Mouse (Mus musculus): ENCODE data around the gene BC147527. TPM values are rescaled to one million over a fixed set of nuclear protein-coding genes. Genes with fewer than 3 reads are reported as not detected.
A peak's percentile ranks its signal among the peaks of the same experiment; 100 is the strongest.
"Not testable (repeated sequence)": the region's sequence is repeated elsewhere in the genome, so short reads cannot be mapped to it uniquely, and the experiment has no call there.

Gene BC147527
- polyA plus RNA-seq, 1 experiment from 2014 or later = 0.35 TPM

DNA sequence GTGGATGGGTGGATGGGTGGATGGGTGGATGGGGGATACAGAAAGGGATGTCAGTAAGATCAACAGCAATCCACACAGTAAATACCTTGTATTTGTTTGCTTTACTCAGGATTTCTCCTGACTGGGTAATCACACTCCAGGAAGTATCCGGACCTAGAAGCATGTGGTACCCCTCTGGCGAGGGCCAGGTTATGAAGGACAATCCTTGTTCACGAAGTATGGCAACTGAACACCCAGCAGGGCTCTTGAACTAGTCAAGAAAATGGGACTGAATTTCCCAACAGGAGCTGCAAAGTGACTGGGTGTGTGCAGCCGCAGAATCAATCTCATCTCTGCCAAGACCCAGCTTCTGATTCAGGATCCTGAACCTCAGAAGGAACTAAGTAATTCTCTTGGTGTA, 661 bp downstream of the BC147527 start:
- H3K4me2 ChIP-seq (replicated peaks; ENCODE audit: low read depth, low read length) = no peak overlapping the region
- WGBS = 90% methylated on average over 4 of the region's 4 CpGs
- H3K36me3 ChIP-seq (ENCODE audit: control insufficient read depth, insufficient read depth, low read length) = no peaks in the 10 kb centered on the region
- no peak overlapping the region for H3K27ac ChIP-seq (ENCODE audit: low read depth, low read length)
- no peak overlapping the region for H3K4me3 ChIP-seq (ENCODE audit: low read length)
- H3K27me3 ChIP-seq (ENCODE audit: control insufficient read depth, insufficient read depth, low read length) = no peaks in the 10 kb centered on the region
- no peaks in the 10 kb centered on the region for H3K9me3 ChIP-seq (ENCODE audit: control insufficient read depth, low read length)
- no peaks in the 10 kb centered on the region for H3K4me1 ChIP-seq (ENCODE audit: control insufficient read depth, insufficient read depth, low read length)
- ATAC-seq (ENCODE audit: low FRiP score, low TSS enrichment) = no peak
- no peak overlapping the region for H3K9ac ChIP-seq (ENCODE audit: low read depth, low read length)

DNA sequence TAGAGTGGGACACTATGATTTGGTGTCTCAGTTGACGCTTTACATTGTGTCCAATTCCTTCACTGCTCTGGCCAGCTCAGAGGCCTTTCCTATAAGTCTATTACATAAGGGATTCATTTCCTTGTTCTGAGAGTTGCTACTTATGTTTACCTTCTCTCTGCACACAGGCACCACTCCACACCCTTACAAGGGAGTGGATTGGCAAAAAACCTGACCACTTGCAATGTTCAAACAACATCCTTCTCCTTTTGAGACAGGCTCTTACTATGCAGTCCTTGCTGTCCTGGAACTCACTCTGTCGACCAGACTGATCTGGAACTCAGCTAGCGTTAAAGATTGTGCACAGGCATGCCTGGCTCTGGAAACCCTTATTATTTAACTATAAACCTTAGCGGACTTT, 10.6 kb downstream of the BC147527 start:
- H3K27ac ChIP-seq (ENCODE audit: low read depth, low read length) = no peak overlapping the region
- no peaks in the 10 kb centered on the region for H3K9me3 ChIP-seq (ENCODE audit: control insufficient read depth, low read length)
- WGBS = 81% methylated on average over 4 of the region's 4 CpGs
- no peaks in the 10 kb centered on the region for H3K4me1 ChIP-seq (ENCODE audit: control insufficient read depth, insufficient read depth, low read length)
- H3K4me3 ChIP-seq (ENCODE audit: low read length) = no peak overlapping the region
- no peaks in the 10 kb centered on the region for H3K36me3 ChIP-seq (ENCODE audit: control insufficient read depth, insufficient read depth, low read length)
- no peak overlapping the region for H3K4me2 ChIP-seq (replicated peaks; ENCODE audit: low read depth, low read length)
- peaks cover 3% of the 10 kb centered on the region; the same call in 1 of the 2 replicates for H3K27me3 ChIP-seq (ENCODE audit: control insufficient read depth, insufficient read depth, low read length)
- no peak for ATAC-seq (ENCODE audit: low FRiP score, low TSS enrichment)
- H3K9ac ChIP-seq (ENCODE audit: low read depth, low read length) = no peak overlapping the region

DNA sequence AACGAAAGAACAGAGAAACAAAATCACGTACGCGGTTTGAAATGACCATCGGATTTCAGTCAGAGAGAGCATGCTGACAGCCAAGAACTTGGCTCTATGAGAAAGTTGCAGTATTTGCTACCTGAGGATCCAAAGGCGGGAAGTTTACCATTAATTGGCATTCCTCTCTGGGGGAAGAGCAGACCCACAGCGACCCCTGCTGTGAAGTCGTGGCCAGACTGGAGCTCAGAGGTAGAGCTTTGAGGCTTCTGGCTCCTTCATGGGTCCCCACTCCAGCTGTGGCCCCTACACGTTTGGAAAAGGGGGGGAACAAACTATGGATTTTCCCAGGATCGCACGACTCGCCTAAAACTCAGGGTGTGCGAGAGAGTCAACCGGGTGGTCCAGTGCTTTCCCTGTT, 13.4 kb downstream of the BC147527 start:
- H3K36me3 ChIP-seq (ENCODE audit: control insufficient read depth, insufficient read depth, low read length) = no peaks in the 10 kb centered on the region
- 36% methylated on average over 14 of the region's 14 CpGs for WGBS
- no peaks in the 10 kb centered on the region for H3K4me1 ChIP-seq (ENCODE audit: control insufficient read depth, insufficient read depth, low read length)
- no peak overlapping the region for H3K4me2 ChIP-seq (replicated peaks; ENCODE audit: low read depth, low read length)
- peaks cover 3% of the 10 kb centered on the region; the same call in 1 of the 2 replicates for H3K27me3 ChIP-seq (ENCODE audit: control insufficient read depth, insufficient read depth, low read length)
- H3K9ac ChIP-seq (ENCODE audit: low read depth, low read length) = no peak overlapping the region
- no peaks in the 10 kb centered on the region for H3K9me3 ChIP-seq (ENCODE audit: control insufficient read depth, low read length)
- H3K4me3 ChIP-seq (ENCODE audit: low read length) = no peak overlapping the region
- no peak overlapping the region for H3K27ac ChIP-seq (ENCODE audit: low read depth, low read length)
- ATAC-seq (ENCODE audit: low FRiP score, low TSS enrichment) = 0 out of 2 replicates have a peak, but pooled peaks have one; percentile 46

DNA sequence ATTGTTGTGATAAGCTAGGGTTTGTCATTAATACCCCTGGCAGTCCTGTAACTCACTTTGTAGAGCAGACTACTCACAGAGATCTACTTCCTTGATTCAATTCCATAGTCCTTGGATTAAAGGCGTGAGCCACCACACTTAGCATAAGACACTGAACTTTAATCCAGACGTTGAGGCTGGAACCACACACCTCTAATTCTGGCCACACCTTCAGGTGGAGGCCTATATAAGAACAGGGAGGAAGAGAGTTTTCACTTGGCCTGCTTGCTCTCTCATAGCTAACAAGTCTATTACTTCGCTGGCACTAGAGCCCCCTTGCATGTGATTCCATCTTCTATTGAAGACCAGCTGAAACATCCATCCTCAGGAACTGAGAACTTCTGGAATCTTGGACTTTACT, 16.4 kb downstream of the BC147527 start, which contains the start of gene Tcstv3:
TSS of gene Tcstv3 (plus strand) at position 301 of the 400 bp plus-strand sequence.
- H3K36me3 ChIP-seq (ENCODE audit: control insufficient read depth, insufficient read depth, low read length); H3K4me3 ChIP-seq (ENCODE audit: low read length); H3K9ac ChIP-seq (ENCODE audit: low read depth, low read length); H3K4me2 ChIP-seq (replicated peaks; ENCODE audit: low read depth, low read length); H3K27me3 ChIP-seq (ENCODE audit: control insufficient read depth, insufficient read depth, low read length); H3K27ac ChIP-seq (ENCODE audit: low read depth, low read length); H3K4me1 ChIP-seq (ENCODE audit: control insufficient read depth, insufficient read depth, low read length); H3K9me3 ChIP-seq (ENCODE audit: control insufficient read depth, low read length); ATAC-seq (ENCODE audit: low FRiP score, low TSS enrichment): not testable (repeated sequence)
- WGBS = 79% methylated on average over 3 of the region's 3 CpGs

DNA sequence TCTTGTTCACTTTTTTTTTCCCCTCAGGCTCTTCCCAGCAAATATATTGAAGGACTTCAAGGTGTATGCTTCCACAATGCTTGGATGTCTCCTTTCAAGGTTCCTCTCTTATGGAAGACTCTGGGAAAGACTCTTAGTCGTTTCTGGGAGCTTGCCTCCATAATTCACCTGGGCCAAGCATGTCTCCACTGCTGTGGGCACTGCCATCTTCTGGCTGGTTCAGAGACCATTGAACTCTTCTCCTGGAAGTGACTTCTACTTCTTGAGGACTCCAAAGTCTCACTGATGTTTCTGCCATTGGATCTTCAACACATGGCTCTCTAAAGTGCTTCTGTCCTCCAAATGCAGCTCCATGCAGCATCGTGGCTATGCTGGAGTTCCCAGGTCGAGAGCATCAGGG, 20.0 kb downstream of the BC147527 start:
- Histone ChIP-seq H3K27ac (ENCODE audit: low read depth, low read length) (no peak overlapping the region), H3K27me3 (ENCODE audit: control insufficient read depth, insufficient read depth, low read length) (no peaks in the 10 kb centered on the region), H3K4me2 (replicated peaks; ENCODE audit: low read depth, low read length) (no peak overlapping the region), H3K4me1 (ENCODE audit: control insufficient read depth, insufficient read depth, low read length) (no peaks in the 10 kb centered on the region), H3K4me3 (ENCODE audit: low read length) (no peak overlapping the region), H3K9me3 (ENCODE audit: control insufficient read depth, low read length) (no peaks in the 10 kb centered on the region), H3K9ac (ENCODE audit: low read depth, low read length) (no peak overlapping the region), H3K36me3 (ENCODE audit: control insufficient read depth, insufficient read depth, low read length) (no peaks in the 10 kb centered on the region)
- 61% methylated on average over 3 of the region's 3 CpGs for WGBS
- ATAC-seq (ENCODE audit: low FRiP score, low TSS enrichment) = no peak; the same call in 1 of the 2 replicates

DNA sequence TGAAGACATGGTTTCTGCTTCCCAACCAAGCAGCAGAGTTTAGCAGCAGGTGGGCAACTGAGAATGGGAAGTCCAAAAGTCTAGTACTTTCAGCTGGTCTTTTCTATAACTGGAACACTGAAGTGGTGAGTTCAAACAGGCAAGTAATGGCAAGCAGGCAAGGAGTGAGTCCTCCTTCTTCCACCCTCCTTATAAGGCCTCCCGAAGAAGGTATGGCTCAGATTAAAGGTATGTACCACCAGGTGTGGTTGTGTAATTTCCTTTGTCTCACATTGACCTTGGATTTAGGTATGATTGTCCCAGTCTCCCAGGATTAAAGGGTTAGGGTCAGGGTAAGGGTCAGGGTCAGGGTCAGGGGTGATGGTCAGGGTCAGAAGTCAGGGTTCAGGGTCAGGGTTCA, 20.5 kb downstream of the BC147527 start:
- Histone ChIP-seq H3K4me3 (ENCODE audit: low read length) (no peak overlapping the region), H3K4me2 (replicated peaks; ENCODE audit: low read depth, low read length) (no peak overlapping the region), H3K4me1 (ENCODE audit: control insufficient read depth, insufficient read depth, low read length) (no peaks in the 10 kb centered on the region), H3K27me3 (ENCODE audit: control insufficient read depth, insufficient read depth, low read length) (no peaks in the 10 kb centered on the region), H3K36me3 (ENCODE audit: control insufficient read depth, insufficient read depth, low read length) (no peaks in the 10 kb centered on the region), H3K9ac (ENCODE audit: low read depth, low read length) (no peak overlapping the region), H3K27ac (ENCODE audit: low read depth, low read length) (no peak overlapping the region), H3K9me3 (ENCODE audit: control insufficient read depth, low read length) (no peaks in the 10 kb centered on the region)
- ATAC-seq (ENCODE audit: low FRiP score, low TSS enrichment) = peak; percentile 52; the same call in 1 of the 2 replicates
- 89% methylated on average over 1 of the region's 1 CpGs for WGBS

Other genes with a start within 250 kb of the BC147527 start
- not detected in 2 replicates for gene Gm21188, start 248.2 kb upstream of the BC147527 start, polyA plus RNA-seq (2014; fragmentation: Nextera tagmentation; extraction: Ambion mirVana)
- not detected in 2 replicates for gene Gm20767, start 160.1 kb upstream of the BC147527 start, polyA plus RNA-seq (2014; fragmentation: Nextera tagmentation; extraction: Ambion mirVana)
- gene Gm21818, start 128.0 kb upstream of the BC147527 start, polyA plus RNA-seq (2014; fragmentation: Nextera tagmentation; extraction: Ambion mirVana) = not detected in 2 replicates
- gene Gm21762, start 84.4 kb upstream of the BC147527 start, polyA plus RNA-seq (2014; fragmentation: Nextera tagmentation; extraction: Ambion mirVana) = not detected in 2 replicates
- not detected in 2 replicates for gene Gm21731, start 61.3 kb upstream of the BC147527 start, polyA plus RNA-seq (2014; fragmentation: Nextera tagmentation; extraction: Ambion mirVana)
- not detected in 2 replicates for gene AF067061, start 37.3 kb upstream of the BC147527 start, polyA plus RNA-seq (2014; fragmentation: Nextera tagmentation; extraction: Ambion mirVana)
- gene Tcstv3, start 16.5 kb downstream of the BC147527 start, polyA plus RNA-seq (2014; fragmentation: Nextera tagmentation; extraction: Ambion mirVana) = not detected in 2 replicates

All from kidney, embryonic 14.5 days (tissue).